Mouse (Mus musculus) adrenal gland, postnatal 25 days (tissue): Measurements from ENCODE around the gene Nme6. TPM values are rescaled to one million over a fixed set of nuclear protein-coding genes. Genes with fewer than 3 reads are reported as not detected.
"Not testable (repeated sequence)": the region's sequence is repeated elsewhere in the genome, so short reads cannot be mapped to it uniquely, and the experiment has no call there.

ENCODE experiments used
- DNase-seq: peaks from one replicate; pipeline ENCODE4 v3.0.0; 2021; ENCODE audit warnings: mixed read lengths
- long read RNA-seq: library from polyadenylated mRNA; stranded (forward); transcript quantifications from one replicate; pipeline ENCODE4 v2.0.0, GENCODE M21; 2021
- total RNA-seq: library from RNA; stranded (reverse); gene quantifications from 2 replicates; pipeline ENCODE4 v1.2.3, GENCODE M21; 2021

Gene Nme6
- total RNA-seq: 23.1 and 32.1 TPM in 2 replicates
- long read RNA-seq, partial matches to known transcripts: 3 of 20 reads
- long read RNA-seq, other reads (novel, unspliced or antisense): 5 of 20 reads

GRCm38 (mm10) chr9:109832391-109833087 lies at the start of gene Nme6:
Gene Nme6, plus strand, starts transcription at chr9:109832749.
- peak; percentile 85 for DNase-seq

- DNase-seq: not testable (repeated sequence)
Observed at GRCm38 (mm10) chr9:109790570-109790969, 42.0 kb upstream of the Nme6 start, which contains the start of gene Fbxw27. Gene Fbxw27, minus strand, starts transcription at chr9:109790670.

- DNase-seq: no peak
Observed at GRCm38 (mm10) chr9:109795221-109795620, 37.3 kb upstream of the Nme6 start.

GRCm38 (mm10) chr9:109795811-109796210 lies 36.7 kb upstream of the Nme6 start:
- DNase-seq: no peak

GRCm38 (mm10) chr9:109798051-109798450 lies 34.5 kb upstream of the Nme6 start:
- peak; percentile 26 for DNase-seq

- DNase-seq: not testable (repeated sequence)
Observed at GRCm38 (mm10) chr9:109805596-109805995, 27.0 kb upstream of the Nme6 start.

GRCm38 (mm10) chr9:109806260-109806659 lies 26.3 kb upstream of the Nme6 start:
- no peak for DNase-seq

- no peak for DNase-seq
Observed at GRCm38 (mm10) chr9:109806695-109807293, 25.8 kb upstream of the Nme6 start.

GRCm38 (mm10) chr9:109807898-109808297 lies 24.7 kb upstream of the Nme6 start:
- no peak for DNase-seq

GRCm38 (mm10) chr9:109811980-109812379 lies 20.6 kb upstream of the Nme6 start, which contains the start of gene Spink8:
Gene Spink8, plus strand, starts transcription at chr9:109812280.
- no peak for DNase-seq

- no peak for DNase-seq
Observed at GRCm38 (mm10) chr9:109813424-109813823, 19.1 kb upstream of the Nme6 start.

- no peak for DNase-seq
Observed at GRCm38 (mm10) chr9:109816341-109816740, 16.2 kb upstream of the Nme6 start.

GRCm38 (mm10) chr9:109825739-109826138 lies 6.8 kb upstream of the Nme6 start:
- DNase-seq: no peak

- DNase-seq: no peak
Observed at GRCm38 (mm10) chr9:109826181-109826580, 6.4 kb upstream of the Nme6 start.

- DNase-seq: no peak
Observed at GRCm38 (mm10) chr9:109833088-109833412, 501 bp downstream of the Nme6 start.

- DNase-seq: peak; percentile 66
Observed at GRCm38 (mm10) chr9:109849312-109849758, 16.8 kb downstream of the Nme6 start, which contains the start of gene Camp. Gene Camp, minus strand, starts transcription at chr9:109849617.

GRCm38 (mm10) chr9:109850099-109850498 lies 17.6 kb downstream of the Nme6 start:
- DNase-seq: no peak

- DNase-seq: no peak
Observed at GRCm38 (mm10) chr9:109854341-109854740, 21.8 kb downstream of the Nme6 start.

GRCm38 (mm10) chr9:109855947-109856346 lies 23.4 kb downstream of the Nme6 start:
- no peak for DNase-seq

GRCm38 (mm10) chr9:109862397-109863044 lies 30.0 kb downstream of the Nme6 start:
- peak; percentile 88 for DNase-seq

GRCm38 (mm10) chr9:109863085-109863484 lies 30.5 kb downstream of the Nme6 start:
- DNase-seq: no peak

- DNase-seq: no peak
Observed at GRCm38 (mm10) chr9:109866218-109866617, 33.7 kb downstream of the Nme6 start.

- DNase-seq: no peak
Observed at GRCm38 (mm10) chr9:109870983-109871572, 38.5 kb downstream of the Nme6 start.
